Mouse (Mus musculus) spleen, adult 18-20 months (tissue): ENCODE results near the gene AW822073.

Experiments used
- DNase-seq, 2 experiments: peaks; one replicate each; pipeline ENCODE4 v3.0.0; 2022; ENCODE audit warnings: mixed read lengths in 2 of 2

Gene AW822073

GRCm38 (mm10) chr10:58220726-58221125 is 4.0 kb downstream of the AW822073 start:
- no peak for DNase-seq

DNA sequence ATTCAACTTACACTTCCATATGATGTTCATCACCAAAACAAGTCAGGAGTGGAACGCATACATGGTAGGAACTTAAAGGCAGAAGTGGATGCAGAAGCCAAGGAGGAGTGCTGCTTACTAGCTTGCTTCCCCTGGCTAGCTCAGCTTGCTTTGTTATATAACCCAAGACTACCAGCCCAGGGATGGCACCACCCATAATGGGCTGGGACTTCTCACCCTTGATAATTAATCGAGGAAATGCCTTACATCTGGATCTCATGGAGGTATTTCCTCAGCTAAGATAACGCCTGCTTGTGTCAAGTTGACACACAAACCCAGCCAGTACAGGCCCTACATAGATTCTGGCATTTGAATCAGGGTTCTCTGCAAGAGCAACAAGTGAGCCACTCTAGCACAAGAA is 7.4 kb downstream of the AW822073 start:
- no peak for DNase-seq

- DNase-seq: no peak
These were observed 9.4 kb downstream of the AW822073 start for GRCm38 (mm10) chr10:58215353-58215752.

GRCm38 (mm10) chr10:58214934-58215333 is 9.8 kb downstream of the AW822073 start:
- DNase-seq: no peak

DNA sequence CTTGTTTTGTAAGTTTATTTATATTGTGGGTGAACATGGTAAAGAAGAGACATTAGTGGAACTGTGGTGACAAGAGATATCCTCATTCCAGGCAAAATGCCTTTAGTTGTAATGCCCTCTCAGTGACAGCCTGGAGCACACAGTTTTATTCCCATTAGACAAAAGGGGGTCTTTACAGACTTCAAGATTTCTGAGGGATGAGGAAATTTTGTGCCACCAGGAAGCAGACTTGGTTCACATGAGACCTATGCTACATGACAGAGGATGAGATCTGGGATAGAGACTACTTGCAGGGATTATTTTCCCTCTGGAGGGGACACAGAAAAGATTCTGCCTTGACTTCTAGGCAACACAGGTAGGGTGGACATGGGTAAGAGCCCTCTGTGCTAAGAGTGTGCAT is 10.2 kb downstream of the AW822073 start:
- DNase-seq: no peak

GRCm38 (mm10) chr10:58212230-58212629 is 12.5 kb downstream of the AW822073 start:
- DNase-seq: no peak

DNA sequence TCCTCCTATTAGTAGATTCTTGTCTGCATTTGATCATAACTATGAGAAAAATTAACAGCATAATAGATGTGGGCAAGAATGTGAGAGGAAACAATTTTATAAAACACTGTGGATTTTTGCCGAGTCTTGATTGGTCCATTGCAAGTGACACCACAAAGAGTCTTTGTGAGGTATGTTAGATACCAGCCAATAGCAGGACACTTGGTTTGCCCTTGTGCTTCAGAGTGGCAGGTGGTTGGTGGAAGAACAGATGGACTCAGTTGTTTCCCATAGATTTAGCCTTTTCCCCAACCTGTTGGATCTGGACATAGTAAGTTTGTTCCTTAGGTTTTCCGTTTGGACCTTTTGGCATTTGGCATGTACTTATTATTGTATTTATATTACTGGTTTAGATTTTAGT is 13.5 kb downstream of the AW822073 start:
- DNase-seq: no peak

DNA sequence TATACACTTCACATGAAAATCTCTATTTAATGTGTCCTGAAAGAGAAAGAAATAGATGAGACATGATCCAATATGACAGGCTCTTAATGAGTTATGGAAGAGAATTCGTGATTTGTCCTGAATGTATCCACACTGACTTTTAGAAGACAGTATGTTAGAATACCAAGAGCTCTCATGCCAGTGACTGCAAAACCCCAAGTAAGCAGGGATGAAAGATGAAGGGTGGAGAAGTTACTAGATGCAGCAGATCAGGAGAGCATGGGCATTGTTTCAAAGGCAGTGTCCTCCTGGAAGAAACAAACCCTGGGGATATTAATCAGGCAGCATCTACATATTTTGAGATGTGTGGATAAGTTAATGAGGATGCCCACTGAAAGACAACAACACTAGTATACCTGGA is 14.2 kb downstream of the AW822073 start:
- no peak for DNase-seq

- no peak for DNase-seq
These were observed 14.8 kb downstream of the AW822073 start for GRCm38 (mm10) chr10:58209710-58210467.

DNA sequence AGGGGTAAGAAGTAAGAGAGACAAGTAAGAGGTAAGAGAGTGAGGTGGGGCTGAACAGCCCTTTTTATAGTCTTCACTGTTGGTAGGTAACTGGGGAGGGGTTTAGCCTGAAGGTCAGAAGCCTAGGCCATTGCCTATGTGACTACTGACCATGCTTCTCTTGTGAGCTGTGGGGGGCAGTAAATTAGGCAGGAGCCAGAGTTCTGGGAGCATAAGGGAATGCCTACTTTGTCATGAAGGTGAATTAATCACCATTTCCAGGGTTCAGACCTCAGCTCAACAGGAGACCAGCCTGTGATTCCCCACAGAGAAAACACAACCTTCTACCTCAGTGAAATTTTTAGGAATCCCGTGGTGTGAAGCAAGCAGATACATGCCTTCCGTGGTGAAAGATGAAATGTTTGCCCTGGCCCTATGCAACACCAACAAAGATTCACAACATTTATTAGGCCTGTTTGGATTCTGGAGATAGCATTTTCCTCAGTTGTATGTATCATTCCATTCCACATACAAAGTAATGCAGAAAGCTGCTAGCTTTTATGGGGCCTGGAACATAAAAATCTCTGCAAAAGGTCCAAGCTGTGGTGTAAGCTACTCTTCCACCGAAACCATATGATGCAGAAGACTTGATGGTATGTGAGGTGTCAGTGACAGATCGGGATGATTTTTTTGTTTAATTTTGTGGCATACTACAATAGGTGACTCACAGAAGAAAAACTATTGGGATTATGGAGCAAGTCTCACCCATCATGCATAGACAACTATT is 17.9 kb downstream of the AW822073 start:
- DNase-seq: no peak

- DNase-seq: no peak
These were observed 18.7 kb downstream of the AW822073 start for GRCm38 (mm10) chr10:58205986-58206385.
